Mouse (Mus musculus): ENCODE measurements around the gene Cgnl1.

Cgnl1 gene

GRCm38 (mm10) chr9:71617363-71617762 is 154.0 kb downstream of the Cgnl1 start:
- no peak for DNase-seq

GRCm38 (mm10) chr9:71616185-71616584 is 155.2 kb downstream of the Cgnl1 start:
- peak; percentile 14 for DNase-seq

GRCm38 (mm10) chr9:71614643-71615042 is 156.8 kb downstream of the Cgnl1 start:
- DNase-seq = no peak

GRCm38 (mm10) chr9:71612981-71613380 is 158.4 kb downstream of the Cgnl1 start:
- DNase-seq = no peak

- DNase-seq = no peak
Observed at GRCm38 (mm10) chr9:71611876-71612275, 159.5 kb downstream of the Cgnl1 start.

GRCm38 (mm10) chr9:71609010-71609409 is 162.4 kb downstream of the Cgnl1 start:
- DNase-seq = no peak

- no peak for DNase-seq
Observed at GRCm38 (mm10) chr9:71606296-71607057, 164.9 kb downstream of the Cgnl1 start.

GRCm38 (mm10) chr9:71604914-71605635 is 166.3 kb downstream of the Cgnl1 start:
- DNase-seq = no peak

- no peak for DNase-seq
Observed at GRCm38 (mm10) chr9:71599861-71600260, 171.5 kb downstream of the Cgnl1 start.

- DNase-seq = no peak
Observed at GRCm38 (mm10) chr9:71596888-71597287, 174.5 kb downstream of the Cgnl1 start.

- no peak for DNase-seq
Observed at GRCm38 (mm10) chr9:71592577-71593285, 178.7 kb downstream of the Cgnl1 start.

GRCm38 (mm10) chr9:71591938-71592548 is 179.4 kb downstream of the Cgnl1 start, which contains the start of gene Myzap:
Myzap (minus strand) TSS chr9:71592360.
- peak; percentile 8 for DNase-seq

- no peak for DNase-seq
Observed at GRCm38 (mm10) chr9:71591106-71591505, 180.3 kb downstream of the Cgnl1 start.

GRCm38 (mm10) chr9:71589771-71590170 is 181.6 kb downstream of the Cgnl1 start:
- DNase-seq = no peak

GRCm38 (mm10) chr9:71588930-71589592 is 182.3 kb downstream of the Cgnl1 start:
- no peak for DNase-seq

GRCm38 (mm10) chr9:71586408-71586807 is 185.0 kb downstream of the Cgnl1 start:
- DNase-seq = no peak

- no peak for DNase-seq
Observed at GRCm38 (mm10) chr9:71582771-71583170, 188.6 kb downstream of the Cgnl1 start.

- no peak for DNase-seq
Observed at GRCm38 (mm10) chr9:71578896-71579564, 192.4 kb downstream of the Cgnl1 start.
